Mouse (Mus musculus): ENCODE measurements at regions not wholly inside any gene's neighbourhood (a gene's known extent, or its start where the extent isn't known, plus 50 kb on each side); places are given as distances from the start of the nearest gene placed in this dataset.

DNA sequence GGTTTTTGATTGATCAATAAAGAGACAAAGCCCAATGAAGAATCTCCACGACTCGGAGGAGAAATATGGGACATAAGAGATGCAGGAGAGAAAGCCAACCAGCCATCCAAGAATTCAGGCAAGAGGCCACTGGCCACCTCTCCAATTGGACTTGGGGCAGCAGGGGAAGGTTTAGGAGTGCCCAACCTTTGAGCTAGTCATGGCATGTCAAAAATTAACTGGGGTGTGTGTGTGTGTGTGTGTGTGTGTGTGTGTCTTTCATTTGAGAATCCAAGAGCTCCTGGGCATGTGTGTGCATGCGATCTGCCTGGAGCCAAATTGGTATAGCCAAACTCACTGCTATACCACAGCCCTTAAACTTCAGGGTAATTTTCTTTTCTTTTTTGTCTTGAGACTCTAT lies 51.6 kb upstream of the Cecr2 start:
- Histone ChIP-seq H3K36me3 (replicated peaks) (no peaks in the 10 kb centered on the region), H3K4me1 (peaks cover 5% of the 10 kb centered on the region), H3K9me3 (no peaks in the 10 kb centered on the region), H3K27ac (no peak overlapping the region), H3K4me3 (no peak overlapping the region), H3K27me3 (ENCODE audit: poor library complexity, severe bottlenecking) (no peaks in the 10 kb centered on the region)
- WGBS: 95% methylated on average over 3 of the region's 3 CpGs
- no peak for DNase-seq (ENCODE audit: extremely low spot score, low spot score)

DNA sequence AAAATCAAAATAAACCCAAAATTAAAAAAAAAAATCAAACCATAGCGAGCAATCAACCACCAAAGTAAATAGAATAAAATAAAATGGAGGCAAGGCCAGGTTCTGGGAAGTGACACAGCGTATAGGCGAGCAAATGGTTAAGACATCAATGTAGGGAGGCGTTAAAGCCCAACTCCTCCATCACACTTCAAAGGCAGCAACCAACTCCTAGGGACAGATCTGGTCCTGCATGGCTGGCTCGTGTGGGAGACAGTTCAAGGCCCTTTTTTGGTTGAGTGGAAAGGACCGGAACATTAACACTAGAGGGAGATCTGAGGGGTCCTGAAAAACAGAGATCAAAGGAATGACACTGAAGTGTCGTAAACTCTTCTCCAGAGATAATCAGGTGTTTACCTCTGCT lies 53.8 kb upstream of the Cecr2 start:
- H3K9me3 ChIP-seq: no peaks in the 10 kb centered on the region
- no peak overlapping the region for H3K4me3 ChIP-seq
- 81% methylated on average over 7 of the region's 7 CpGs for WGBS

DNA sequence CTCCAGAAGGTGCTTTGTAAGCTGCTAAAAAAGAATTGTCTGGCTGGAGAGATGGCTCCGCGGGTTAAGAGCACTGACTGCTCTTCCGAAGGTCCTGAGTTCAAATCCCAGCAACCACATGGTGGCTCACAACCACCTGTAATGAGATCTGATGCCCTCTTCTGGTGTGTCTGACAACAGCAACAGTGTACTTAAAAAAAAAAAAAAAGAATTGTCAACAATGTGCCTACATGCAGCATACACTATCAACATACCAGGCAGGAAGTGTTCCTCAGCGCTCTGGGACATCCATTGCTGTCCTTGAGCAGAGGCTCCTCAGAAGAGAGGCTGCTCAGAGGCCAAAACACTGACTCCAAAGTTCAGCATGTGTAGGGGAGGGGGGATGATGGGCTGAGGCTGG lies 56.3 kb upstream of the Cecr2 start:
- WGBS: 77% methylated on average over 4 of the region's 4 CpGs
- Histone ChIP-seq H3K27ac (no peak overlapping the region), H3K4me1 (peaks cover 4% of the 10 kb centered on the region), H3K36me3 (replicated peaks) (no peaks in the 10 kb centered on the region), H3K27me3 (ENCODE audit: poor library complexity, severe bottlenecking) (peaks cover 22% of the 10 kb centered on the region), H3K9me3 (no peaks in the 10 kb centered on the region), H3K4me3 (no peak overlapping the region)
- DNase-seq (ENCODE audit: extremely low spot score, low spot score): no peak

More for the DNA sequence above, 53.8 kb upstream of the Cecr2 start:
- Histone ChIP-seq H3K27ac (no peak overlapping the region), H3K27me3 (ENCODE audit: poor library complexity, severe bottlenecking) (0 out of 2 replicates have a peak, but pooled peaks cover 2% of the 10 kb centered on the region), H3K4me1 (no peaks in the 10 kb centered on the region), H3K36me3 (replicated peaks) (no peaks in the 10 kb centered on the region)
- no peak for DNase-seq (ENCODE audit: extremely low spot score, low spot score)

DNA sequence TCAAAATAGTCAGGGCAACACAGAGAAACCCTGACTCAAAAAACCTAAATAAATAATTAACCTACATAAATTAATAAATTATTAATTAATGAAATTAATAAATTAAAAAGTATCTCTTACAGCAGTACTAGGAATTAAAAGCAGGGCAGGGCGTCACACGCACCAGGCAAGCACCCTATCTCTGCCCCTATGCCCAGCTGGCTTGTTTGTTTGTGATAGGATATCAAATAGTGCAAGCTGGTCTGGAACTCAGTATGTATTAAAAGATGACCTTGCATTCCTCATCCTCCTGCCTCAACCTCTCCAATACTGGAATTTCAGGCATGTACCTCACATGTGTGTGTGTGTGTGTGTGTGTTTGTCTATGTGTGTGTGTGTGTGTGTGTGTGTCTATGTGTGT lies 60.7 kb upstream of the Cecr2 start:
- no peak for DNase-seq (ENCODE audit: extremely low spot score, low spot score)
- H3K4me3 ChIP-seq: no peak overlapping the region
- no peaks in the 10 kb centered on the region for H3K36me3 ChIP-seq (replicated peaks)
- 96% methylated on average over 2 of the region's 2 CpGs for WGBS
- H3K9me3 ChIP-seq: no peaks in the 10 kb centered on the region
- peaks cover 16% of the 10 kb centered on the region for H3K4me1 ChIP-seq
- no peak overlapping the region for H3K27ac ChIP-seq
- H3K27me3 ChIP-seq (ENCODE audit: poor library complexity, severe bottlenecking): peaks cover 22% of the 10 kb centered on the region

DNA sequence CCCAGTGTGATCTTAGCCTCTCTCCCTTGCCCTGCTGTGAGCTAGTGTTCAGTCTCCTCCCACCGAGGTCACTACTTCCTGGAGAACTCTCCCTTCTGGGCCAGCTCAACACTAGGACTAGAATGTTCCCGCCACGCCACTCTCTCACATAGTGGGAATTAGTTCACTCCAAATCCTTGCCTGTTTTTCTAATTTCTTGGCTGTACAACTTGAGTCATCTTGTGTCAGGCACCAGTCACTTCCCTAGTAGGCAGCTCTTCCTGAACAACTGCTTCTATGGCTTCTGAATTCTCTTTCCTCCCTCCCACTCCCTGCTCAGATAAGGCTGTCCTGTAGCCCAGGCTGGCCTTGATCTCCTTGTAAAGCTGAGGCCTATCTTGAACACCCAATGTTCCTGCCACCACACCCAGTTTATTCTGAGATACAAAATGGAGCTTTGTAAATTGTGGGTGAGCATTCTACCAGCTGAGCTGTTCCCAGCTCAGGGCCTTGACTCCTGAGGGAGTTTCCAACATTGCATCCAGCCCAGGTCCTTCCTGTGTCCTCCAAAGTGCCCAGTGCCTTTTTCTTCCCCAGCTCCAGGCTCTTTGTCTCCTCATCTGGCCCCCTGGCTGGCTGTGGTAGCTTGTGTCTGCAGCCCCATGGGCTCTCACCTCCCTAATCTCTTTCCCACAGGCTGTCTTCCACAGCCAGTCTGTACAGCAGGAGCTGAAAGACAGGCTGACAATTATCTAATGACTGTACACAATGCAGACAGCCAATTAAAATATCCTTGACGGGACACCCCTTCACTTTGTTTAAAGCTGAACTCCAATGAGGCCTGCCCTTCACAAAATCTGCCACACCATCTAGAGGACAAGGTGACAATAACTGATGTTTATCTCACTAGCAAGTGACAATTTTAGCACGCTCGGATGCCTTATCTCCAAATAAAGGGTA lies 61.9 kb upstream of the Cecr2 start:
- H3K4me1 ChIP-seq: peaks cover 16% of the 10 kb centered on the region
- no peak for DNase-seq (ENCODE audit: extremely low spot score, low spot score)
- no peaks in the 10 kb centered on the region for H3K36me3 ChIP-seq (replicated peaks)
- no peak overlapping the region for H3K4me3 ChIP-seq
- no peaks in the 10 kb centered on the region for H3K9me3 ChIP-seq
- 42% methylated on average over 6 of the region's 6 CpGs for WGBS
- peaks cover 22% of the 10 kb centered on the region for H3K27me3 ChIP-seq (ENCODE audit: poor library complexity, severe bottlenecking)
- peak overlapping the region; percentile 66 for H3K27ac ChIP-seq

DNA sequence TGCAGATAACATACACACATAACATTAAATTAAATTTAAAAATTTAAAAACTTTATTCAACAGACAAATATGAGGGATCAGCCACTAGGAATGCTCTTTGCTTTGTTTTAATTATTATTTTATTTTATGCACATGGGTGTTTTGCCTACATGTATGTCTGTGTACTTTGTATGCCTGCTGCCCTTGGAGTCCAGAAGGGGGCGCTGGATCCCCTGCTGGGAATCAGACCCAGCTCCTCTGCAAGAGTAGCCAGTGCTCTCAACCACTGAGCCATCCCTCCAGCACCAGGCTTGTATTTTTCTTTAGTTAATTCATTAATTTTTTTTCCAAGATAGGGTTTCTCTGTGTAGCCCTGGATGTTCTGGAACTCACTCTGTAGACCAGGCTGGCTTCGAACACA lies 62.7 kb upstream of the Cecr2 start:
- Histone ChIP-seq H3K9me3 (no peaks in the 10 kb centered on the region), H3K36me3 (replicated peaks) (no peaks in the 10 kb centered on the region), H3K27ac (no peak overlapping the region), H3K27me3 (ENCODE audit: poor library complexity, severe bottlenecking) (peaks cover 22% of the 10 kb centered on the region), H3K4me1 (peaks cover 16% of the 10 kb centered on the region), H3K4me3 (no peak overlapping the region)
- WGBS: 48% methylated on average over 2 of the region's 2 CpGs
- DNase-seq (ENCODE audit: extremely low spot score, low spot score): no peak

DNA sequence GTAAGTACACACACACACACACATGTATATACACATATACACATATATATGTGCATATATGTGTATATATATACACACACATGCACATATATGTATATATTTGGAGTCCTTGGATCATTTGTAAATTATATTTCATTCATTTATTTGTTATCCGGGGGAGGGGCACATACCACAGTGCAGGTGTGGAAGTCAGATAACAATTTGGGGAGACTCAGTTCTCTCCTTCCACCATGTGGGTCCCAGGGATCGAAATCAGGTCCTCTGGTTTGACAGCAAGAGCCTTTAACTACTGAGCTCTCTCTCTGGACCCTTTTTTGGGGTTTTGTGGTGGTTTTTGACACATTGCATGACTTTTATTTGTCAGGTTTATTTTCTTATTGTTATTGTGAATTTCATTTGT lies 65.8 kb upstream of the Cecr2 start:
- Histone ChIP-seq H3K36me3 (replicated peaks) (no peaks in the 10 kb centered on the region), H3K27ac (no peak overlapping the region), H3K27me3 (ENCODE audit: poor library complexity, severe bottlenecking) (0 out of 2 replicates have a peak, but pooled peaks cover 10% of the 10 kb centered on the region), H3K9me3 (no peaks in the 10 kb centered on the region), H3K4me1 (peaks cover 21% of the 10 kb centered on the region), H3K4me3 (no peak overlapping the region)
- no peak for DNase-seq (ENCODE audit: extremely low spot score, low spot score)
- 74% methylated on average over 2 of the region's 2 CpGs for WGBS

DNA sequence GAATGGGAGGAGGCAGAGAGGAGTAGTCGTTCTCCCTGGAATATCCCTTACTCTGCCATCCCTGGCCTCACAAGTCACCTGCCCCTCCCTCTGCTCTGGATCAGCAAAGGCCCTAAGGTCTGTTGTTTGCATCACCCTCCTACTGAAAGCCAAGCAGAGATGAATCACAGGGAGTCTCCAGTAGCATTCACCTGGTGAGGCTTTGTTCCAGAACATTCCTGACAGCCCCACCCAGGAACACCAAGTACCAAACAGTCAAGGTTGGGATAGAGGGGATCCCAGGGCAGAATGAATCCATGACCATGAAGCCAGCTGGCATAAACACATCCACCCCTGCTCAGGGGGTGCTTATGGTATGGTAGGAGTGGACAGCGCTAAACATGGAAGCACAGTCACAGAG lies 67.4 kb upstream of the Hdhd5 start:
- Histone ChIP-seq H3K4me1 (peaks cover 5% of the 10 kb centered on the region), H3K4me3 (no peak overlapping the region), H3K9me3 (no peaks in the 10 kb centered on the region), H3K27me3 (ENCODE audit: poor library complexity, severe bottlenecking) (0 out of 2 replicates have a peak, but pooled peaks cover 10% of the 10 kb centered on the region), H3K27ac (no peak overlapping the region), H3K36me3 (replicated peaks) (no peaks in the 10 kb centered on the region)
- WGBS: 70% methylated on average over 2 of the region's 2 CpGs
- DNase-seq (ENCODE audit: extremely low spot score, low spot score): no peak

DNA sequence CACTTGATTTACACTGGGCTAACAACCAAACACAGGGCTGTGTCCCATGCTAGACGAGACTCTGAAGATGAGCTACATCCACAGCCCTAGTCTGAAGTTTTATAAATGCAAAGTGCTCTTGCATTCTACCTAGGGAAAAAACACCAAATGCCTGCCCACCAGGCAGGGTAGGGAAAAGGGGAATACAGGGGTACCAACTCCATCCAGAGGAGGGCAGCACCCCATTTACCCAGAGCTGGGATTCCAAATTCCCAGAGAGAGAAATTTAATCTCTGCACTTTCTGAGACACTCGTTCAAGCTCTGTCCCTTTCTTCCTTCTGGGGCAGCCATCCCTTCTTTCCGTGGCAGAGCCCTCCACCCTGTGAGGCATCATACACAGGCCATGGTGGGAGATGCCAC lies 66.8 kb upstream of the Hdhd5 start:
- H3K9me3 ChIP-seq: no peaks in the 10 kb centered on the region
- no peak for DNase-seq (ENCODE audit: extremely low spot score, low spot score)
- peaks cover 12% of the 10 kb centered on the region; the same call in 1 of the 2 replicates for H3K27me3 ChIP-seq (ENCODE audit: poor library complexity, severe bottlenecking)
- H3K4me1 ChIP-seq: peaks cover 7% of the 10 kb centered on the region
- no peaks in the 10 kb centered on the region for H3K36me3 ChIP-seq (replicated peaks)
- H3K27ac ChIP-seq: no peak overlapping the region
- 39% methylated on average over 3 of the region's 3 CpGs for WGBS
- no peak overlapping the region for H3K4me3 ChIP-seq

DNA sequence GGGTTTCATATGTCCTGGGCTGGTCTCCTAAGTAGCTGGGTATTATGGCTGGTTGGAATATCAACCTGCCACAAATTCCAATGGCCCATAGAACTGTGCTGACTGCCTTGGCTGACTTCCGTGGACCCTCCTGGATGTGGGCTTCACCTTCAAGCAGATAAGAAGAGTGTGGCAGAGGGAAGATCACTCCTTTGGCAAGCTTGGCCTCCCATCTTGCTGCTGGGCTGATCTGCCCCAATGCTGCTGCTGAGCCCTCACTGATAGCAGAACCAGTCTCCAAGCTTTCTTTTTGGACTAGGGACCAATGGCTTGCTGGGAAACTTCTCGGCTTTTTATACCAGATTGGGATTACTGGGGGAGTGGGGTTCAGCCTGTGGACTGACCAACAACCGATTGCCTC lies 65.6 kb upstream of the Hdhd5 start:
- WGBS: 86% methylated on average over 3 of the region's 3 CpGs
- no peak for DNase-seq (ENCODE audit: extremely low spot score, low spot score)
- no peaks in the 10 kb centered on the region for H3K9me3 ChIP-seq
- H3K27ac ChIP-seq: no peak overlapping the region
- H3K36me3 ChIP-seq (replicated peaks): no peaks in the 10 kb centered on the region
- peaks cover 14% of the 10 kb centered on the region; the same call in 1 of the 2 replicates for H3K27me3 ChIP-seq (ENCODE audit: poor library complexity, severe bottlenecking)
- H3K4me3 ChIP-seq: no peak overlapping the region
- peaks cover 19% of the 10 kb centered on the region for H3K4me1 ChIP-seq

DNA sequence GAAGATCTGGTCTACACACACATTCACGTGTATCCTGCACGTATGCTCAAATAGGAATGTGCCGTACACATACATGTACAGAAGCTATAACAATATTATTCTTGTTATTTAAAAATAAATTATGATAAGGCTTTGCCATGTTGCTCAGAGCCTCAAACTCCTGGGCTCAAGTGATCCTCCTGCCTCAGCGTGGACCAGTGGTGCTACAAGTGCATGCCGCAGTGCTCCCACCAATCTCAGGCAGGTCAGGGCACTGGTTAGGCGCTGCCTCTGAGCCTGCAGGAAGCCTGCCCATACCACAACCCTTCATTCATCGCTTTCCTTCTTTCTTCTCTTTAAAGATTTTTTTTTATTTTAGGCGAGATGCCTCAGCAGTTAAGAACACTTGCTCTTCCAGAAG lies 63.3 kb upstream of the Hdhd5 start:
- H3K4me3 ChIP-seq: no peak overlapping the region
- no peak for DNase-seq (ENCODE audit: extremely low spot score, low spot score)
- peaks cover 26% of the 10 kb centered on the region for H3K4me1 ChIP-seq
- no peaks in the 10 kb centered on the region for H3K9me3 ChIP-seq
- H3K27me3 ChIP-seq (ENCODE audit: poor library complexity, severe bottlenecking): peaks cover 14% of the 10 kb centered on the region; the same call in 1 of the 2 replicates
- H3K36me3 ChIP-seq (replicated peaks): no peaks in the 10 kb centered on the region
- 94% methylated on average over 8 of the region's 8 CpGs for WGBS
- H3K27ac ChIP-seq: no peak overlapping the region

DNA sequence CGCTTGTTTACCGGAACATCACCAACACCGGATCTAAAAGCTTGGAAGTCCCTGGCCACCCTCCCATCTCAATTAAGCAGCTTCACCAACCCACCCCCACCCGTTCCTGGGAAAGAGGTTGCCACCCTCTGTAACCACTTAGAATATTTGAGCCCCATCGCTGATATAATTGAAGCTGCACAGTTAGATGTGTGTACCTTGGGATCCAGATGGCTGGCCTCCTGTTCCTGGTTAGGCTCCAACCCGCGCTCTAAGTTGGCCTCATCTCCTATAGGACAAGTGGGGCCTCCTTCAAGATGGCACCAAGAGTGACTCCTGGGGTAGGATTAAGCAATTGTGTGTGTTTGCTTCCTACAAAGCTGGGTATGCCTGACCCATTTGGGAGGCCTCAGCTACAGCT lies 61.6 kb upstream of the Hdhd5 start:
- 34% methylated on average over 7 of the region's 7 CpGs for WGBS
- H3K27ac ChIP-seq: peak overlapping the region; percentile 78
- DNase-seq (ENCODE audit: extremely low spot score, low spot score): no peak
- peaks cover 6% of the 10 kb centered on the region; the same call in 1 of the 2 replicates for H3K27me3 ChIP-seq (ENCODE audit: poor library complexity, severe bottlenecking)
- H3K4me3 ChIP-seq: peak overlapping the region; percentile 35
- H3K4me1 ChIP-seq: peaks cover 26% of the 10 kb centered on the region
- H3K9me3 ChIP-seq: no peaks in the 10 kb centered on the region
- H3K36me3 ChIP-seq (replicated peaks): no peaks in the 10 kb centered on the region

DNA sequence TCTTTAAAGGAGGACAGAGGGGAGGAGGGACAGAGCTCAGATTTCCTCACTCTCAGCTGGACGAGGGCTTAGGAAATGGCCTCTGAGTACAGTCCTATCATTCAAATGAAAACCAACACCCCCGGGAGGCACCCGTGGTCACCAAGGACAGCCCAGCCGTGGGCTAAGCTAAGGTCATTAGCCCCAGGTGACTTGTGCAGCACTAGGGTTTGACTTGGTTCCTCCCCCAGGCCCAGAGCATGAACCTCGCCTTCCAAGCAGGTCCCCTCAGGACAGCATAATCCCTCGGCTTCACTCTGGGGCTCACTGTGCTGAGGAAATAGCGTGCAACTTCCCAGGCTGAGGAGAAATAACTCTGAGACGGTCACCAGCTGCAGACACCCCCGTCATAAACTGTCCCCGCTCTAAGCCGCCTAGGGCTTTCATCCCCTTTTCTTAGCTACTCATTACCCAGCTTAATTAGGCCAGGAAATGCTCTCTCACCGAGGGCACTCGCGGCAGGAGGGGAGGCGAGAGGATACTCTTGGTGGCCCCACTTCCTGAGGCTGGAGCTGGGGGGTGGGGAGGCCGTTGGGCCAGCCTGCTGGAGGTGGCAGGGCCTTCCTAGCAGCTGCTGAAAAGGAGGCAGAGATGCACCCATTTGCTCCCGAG lies 61.0 kb upstream of the Hdhd5 start:
- peaks cover 4% of the 10 kb centered on the region; the same call in 1 of the 2 replicates for H3K27me3 ChIP-seq (ENCODE audit: poor library complexity, severe bottlenecking)
- WGBS: 2% methylated on average over 17 of the region's 17 CpGs
- H3K27ac ChIP-seq: peak overlapping the region; percentile 78
- no peaks in the 10 kb centered on the region for H3K9me3 ChIP-seq
- peaks cover 26% of the 10 kb centered on the region for H3K4me1 ChIP-seq
- no peak for DNase-seq (ENCODE audit: extremely low spot score, low spot score)
- peak overlapping the region; percentile 35 for H3K4me3 ChIP-seq
- H3K36me3 ChIP-seq (replicated peaks): no peaks in the 10 kb centered on the region

All from forebrain, embryonic 10.5 days (tissue).